Mouse (Mus musculus) midbrain, embryonic 10.5 days (tissue): ENCODE data around the gene Kcnmb1. TPM values are rescaled to one million over a fixed set of nuclear protein-coding genes. Genes with fewer than 3 reads are reported as not detected.

ENCODE experiments used
- DNase-seq: peaks from one replicate; pipeline ENCODE4 v3.0.0-alpha.2; 2017; ENCODE audit warnings: low spot score
- H3K27ac ChIP-seq: fragments of 300-500 bp; sonication (generic); replicated peaks from 2 replicates; pipeline ENCODE4 v1.5.1; 2016; ENCODE audit warnings: mild to moderate bottlenecking
- H3K27me3 ChIP-seq: fragments of 300-500 bp; sonication (generic); 2 replicates; pipeline ENCODE4 v1.6.1; 2016; ENCODE audit warnings: low read depth, mild to moderate bottlenecking; ENCODE audit not compliant: poor library complexity, severe bottlenecking
- H3K36me3 ChIP-seq: fragments of 300-500 bp; sonication (generic); 2 replicates; pipeline ENCODE4 v1.6.1; 2016; ENCODE audit warnings: mild to moderate bottlenecking, moderate library complexity
- H3K4me1 ChIP-seq: fragments of 300-500 bp; sonication (generic); 2 replicates; pipeline ENCODE4 v1.6.1; 2016
- H3K4me3 ChIP-seq: fragments of 300-500 bp; sonication (generic); 2 replicates; pipeline ENCODE4 v1.5.1; 2016; ENCODE audit warnings: mild to moderate bottlenecking, moderate library complexity
- H3K9me3 ChIP-seq: fragments of 300-500 bp; sonication (generic); replicated peaks from 2 replicates; pipeline ENCODE4 v1.6.1; 2016; ENCODE audit warnings: mild to moderate bottlenecking
- WGBS: fragments of 180-500 bp; shearing (Covaris S2); methylation state at CpG from one replicate; pipeline ENCODE4 v1.1.7; 2016; 5-methylcytosine and 5-hydroxymethylcytosine counted together
- polyA plus RNA-seq: library from polyadenylated mRNA; unstranded; fragments of >200 nt; fragmentation: Nextera tagmentation; extraction: Ambion mirVana; gene quantifications from 2 replicates; pipeline ENCODE4 v1.2.1, GENCODE M21; 2016

The Kcnmb1 gene
- polyA plus RNA-seq, 1 experiment from 2014 or later: 0.19 TPM

DNA sequence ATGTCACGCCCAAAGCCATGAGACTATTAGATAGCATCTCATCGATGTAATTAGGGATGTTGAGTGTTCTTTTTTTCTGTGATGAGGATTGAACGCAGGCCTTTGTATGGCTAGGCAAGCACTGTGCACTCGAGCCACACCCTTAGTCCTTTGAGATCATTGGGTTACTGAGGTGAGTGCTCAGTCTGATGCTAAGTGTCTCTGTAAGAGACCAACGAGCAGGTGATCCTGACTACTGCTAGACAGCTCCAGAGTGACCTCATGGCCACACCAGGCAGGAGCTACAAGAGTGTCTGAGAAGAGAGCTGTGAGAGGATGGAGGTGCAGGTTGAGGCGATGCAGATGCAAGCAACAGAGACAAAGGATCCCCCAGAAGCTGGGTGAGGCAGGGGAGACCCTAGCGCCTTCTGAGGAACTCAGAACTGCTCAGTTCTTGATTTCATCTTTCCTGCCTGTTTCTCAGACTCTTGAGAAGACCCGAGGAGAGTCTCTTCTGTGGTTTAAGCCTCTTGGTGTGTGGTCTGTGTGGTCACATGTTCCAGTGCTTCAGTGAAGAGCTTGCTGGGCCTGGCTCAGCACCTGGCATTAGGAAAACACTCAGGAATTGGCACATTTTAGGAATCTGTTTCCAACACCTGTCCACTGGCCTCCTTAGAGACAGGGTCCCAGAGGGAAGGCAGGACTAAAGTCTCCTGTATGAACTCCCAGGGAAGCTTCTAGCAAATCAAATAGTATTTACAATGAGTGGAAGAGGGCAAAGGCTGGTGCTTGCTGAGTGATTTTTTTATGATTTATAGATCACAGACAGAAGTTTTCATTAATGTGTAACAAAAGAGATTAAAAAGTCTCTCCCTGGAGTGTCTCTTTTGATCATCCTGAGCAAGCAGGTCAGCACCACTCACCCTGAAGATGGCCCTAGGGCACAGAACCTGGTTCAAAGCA, 10.9 kb upstream of the Kcnmb1 start:
- 87% methylated on average over 8 of the region's 8 CpGs for WGBS
- Histone ChIP-seq H3K27me3 (no peaks in the 10 kb centered on the region), H3K4me3 (no peak overlapping the region), H3K36me3 (no peaks in the 10 kb centered on the region), H3K4me1 (peaks cover 12% of the 10 kb centered on the region), H3K9me3 (no peaks in the 10 kb centered on the region), H3K27ac (no peak overlapping the region; the same call in 1 of the 2 replicates)
- DNase-seq: no peak

DNA sequence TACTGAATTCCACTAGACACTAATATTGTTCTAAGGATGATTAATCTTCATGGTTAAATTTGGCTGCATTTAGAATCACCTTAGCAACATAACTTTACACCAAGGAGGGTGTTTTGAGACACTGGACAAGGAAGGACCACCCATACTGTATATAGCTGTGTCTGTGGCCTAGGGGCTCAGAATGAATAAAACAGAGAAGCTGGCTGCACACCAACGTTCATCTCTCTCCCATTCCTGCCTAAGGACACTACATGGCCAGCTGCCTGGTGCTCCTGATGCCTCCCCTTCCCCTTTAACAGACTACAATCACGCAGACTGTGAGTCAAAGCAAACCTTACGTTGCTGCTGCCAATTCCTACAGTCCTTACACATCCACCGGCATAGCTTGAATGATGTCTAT, 6.8 kb upstream of the Kcnmb1 start:
- Histone ChIP-seq H3K4me3 (no peak overlapping the region), H3K36me3 (no peaks in the 10 kb centered on the region), H3K4me1 (peaks cover 11% of the 10 kb centered on the region), H3K27ac (no peak overlapping the region), H3K27me3 (no peaks in the 10 kb centered on the region), H3K9me3 (no peaks in the 10 kb centered on the region)
- DNase-seq: no peak
- 83% methylated on average over 4 of the region's 4 CpGs for WGBS

DNA sequence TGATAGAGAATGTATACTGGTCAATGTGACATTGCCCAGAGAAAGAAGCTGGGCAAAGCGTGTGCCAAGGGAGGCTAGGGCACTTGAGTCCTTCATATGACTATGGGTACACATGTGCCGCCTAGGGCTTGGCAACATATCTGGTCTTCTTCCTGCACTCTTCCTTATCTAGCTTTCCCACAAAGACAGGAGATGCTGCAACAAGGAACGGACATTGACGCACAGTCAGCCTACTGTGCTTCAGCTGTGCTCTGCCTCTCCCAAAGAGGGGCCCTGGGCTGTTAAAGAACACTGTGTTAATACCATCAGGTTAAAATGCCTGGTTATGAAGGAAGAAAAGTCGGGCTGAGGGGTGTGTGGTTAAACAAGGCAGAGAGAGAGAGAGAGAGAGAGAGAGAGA, 6.2 kb upstream of the Kcnmb1 start:
- Histone ChIP-seq H3K9me3 (no peaks in the 10 kb centered on the region), H3K36me3 (no peaks in the 10 kb centered on the region), H3K4me3 (no peak overlapping the region), H3K4me1 (peaks cover 5% of the 10 kb centered on the region; the same call in 1 of the 2 replicates), H3K27me3 (no peaks in the 10 kb centered on the region), H3K27ac (no peak overlapping the region)
- 84% methylated on average over 5 of the region's 5 CpGs for WGBS
- DNase-seq: no peak

DNA sequence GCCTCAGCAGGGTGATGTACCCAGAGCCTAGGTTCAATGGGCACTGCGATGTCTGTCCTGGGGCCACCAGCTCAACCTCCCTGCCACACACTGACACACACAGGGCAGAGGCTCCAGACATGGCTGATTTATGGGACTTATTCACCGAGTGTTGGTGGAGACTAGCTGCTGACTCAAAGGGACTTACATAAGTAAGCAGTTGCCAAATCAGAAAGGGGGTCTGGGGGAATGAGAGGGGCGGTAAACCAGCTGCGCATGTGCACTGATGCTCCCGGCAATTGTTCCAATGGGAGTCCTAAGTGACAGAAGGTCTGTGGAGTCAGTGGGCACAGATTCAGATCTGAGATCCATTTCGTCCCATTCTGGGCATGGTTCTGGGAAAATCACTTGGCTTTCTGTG, 5.2 kb upstream of the Kcnmb1 start:
- DNase-seq: no peak
- Histone ChIP-seq H3K27me3 (no peaks in the 10 kb centered on the region), H3K27ac (no peak overlapping the region), H3K9me3 (no peaks in the 10 kb centered on the region), H3K4me1 (no peaks in the 10 kb centered on the region), H3K4me3 (no peak overlapping the region), H3K36me3 (no peaks in the 10 kb centered on the region)
- WGBS: 91% methylated on average over 6 of the region's 6 CpGs

DNA sequence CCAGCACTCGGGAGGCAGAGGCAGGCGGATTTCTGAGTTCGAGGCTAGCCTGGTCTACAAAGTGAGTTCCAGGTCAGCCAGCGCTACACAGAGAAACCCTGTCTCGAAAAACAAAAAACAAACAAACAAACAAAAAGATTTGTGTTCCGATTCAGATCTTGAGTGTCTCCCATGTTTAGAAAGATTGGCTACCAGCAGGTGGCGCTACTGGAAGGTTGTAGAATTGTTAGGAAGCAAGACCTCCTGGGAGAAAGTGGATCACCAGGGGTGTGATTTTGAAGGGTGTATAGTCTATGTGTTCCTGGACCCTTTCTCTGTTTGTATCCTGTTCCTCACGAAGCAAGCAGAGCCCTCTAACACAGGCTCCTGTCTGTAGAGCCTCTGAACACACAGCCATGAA, 4.1 kb upstream of the Kcnmb1 start:
- 79% methylated on average over 8 of the region's 8 CpGs for WGBS
- Histone ChIP-seq H3K36me3 (no peaks in the 10 kb centered on the region), H3K4me1 (peaks cover 8% of the 10 kb centered on the region), H3K4me3 (no peak overlapping the region), H3K9me3 (no peaks in the 10 kb centered on the region), H3K27me3 (no peaks in the 10 kb centered on the region), H3K27ac (no peak overlapping the region)
- no peak for DNase-seq

DNA sequence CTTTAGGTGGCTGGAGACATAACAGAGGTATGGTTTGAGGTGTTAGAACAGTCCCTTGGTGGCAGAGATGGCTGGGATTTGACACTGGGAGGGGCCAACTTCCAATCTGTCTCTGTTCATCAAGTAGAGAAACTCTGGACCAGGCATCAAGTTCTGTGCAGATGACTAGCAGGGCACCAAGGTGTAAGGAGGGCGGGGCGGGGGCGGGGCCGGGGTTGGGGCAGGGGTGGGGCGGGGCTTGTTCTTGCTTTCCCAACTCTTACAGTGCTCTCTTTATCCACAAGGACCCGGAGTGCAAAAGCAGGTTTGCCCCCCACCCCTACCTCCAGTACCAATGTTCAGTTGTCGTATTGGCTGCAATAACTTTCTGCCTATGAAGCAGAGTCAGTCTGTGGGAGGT, 635 bp upstream of the Kcnmb1 start:
- no peaks in the 10 kb centered on the region for H3K36me3 ChIP-seq
- DNase-seq: no peak
- no peak overlapping the region for H3K27ac ChIP-seq
- WGBS: 53% methylated on average over 7 of the region's 7 CpGs
- H3K4me1 ChIP-seq: peaks cover 8% of the 10 kb centered on the region
- no peaks in the 10 kb centered on the region for H3K27me3 ChIP-seq
- H3K4me3 ChIP-seq: no peak overlapping the region
- no peaks in the 10 kb centered on the region for H3K9me3 ChIP-seq

DNA sequence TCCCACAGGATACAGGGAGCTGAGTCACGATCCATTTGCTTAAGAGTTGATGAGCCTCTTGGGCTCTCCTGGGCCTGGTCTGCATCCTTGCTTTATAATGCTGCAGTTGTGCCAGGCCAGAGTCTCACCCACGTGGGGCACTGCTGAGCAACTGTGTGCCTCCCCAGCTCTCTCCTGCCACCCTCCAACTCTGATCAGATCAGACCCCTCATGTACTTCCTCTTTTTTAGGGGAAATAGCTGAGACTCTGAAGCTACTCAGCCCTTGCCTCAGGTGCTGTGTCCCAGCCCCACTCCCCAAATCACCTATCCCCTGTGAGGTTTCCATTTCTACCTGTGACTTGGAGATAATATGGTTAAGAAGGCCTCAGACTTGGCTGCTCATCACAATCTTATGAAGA, 2.6 kb downstream of the Kcnmb1 start:
- H3K4me3 ChIP-seq: no peak overlapping the region
- no peak for DNase-seq
- no peaks in the 10 kb centered on the region for H3K9me3 ChIP-seq
- no peaks in the 10 kb centered on the region for H3K36me3 ChIP-seq
- H3K4me1 ChIP-seq: peaks cover 8% of the 10 kb centered on the region
- H3K27ac ChIP-seq: no peak overlapping the region
- 61% methylated on average over 2 of the region's 2 CpGs for WGBS
- H3K27me3 ChIP-seq: no peaks in the 10 kb centered on the region

DNA sequence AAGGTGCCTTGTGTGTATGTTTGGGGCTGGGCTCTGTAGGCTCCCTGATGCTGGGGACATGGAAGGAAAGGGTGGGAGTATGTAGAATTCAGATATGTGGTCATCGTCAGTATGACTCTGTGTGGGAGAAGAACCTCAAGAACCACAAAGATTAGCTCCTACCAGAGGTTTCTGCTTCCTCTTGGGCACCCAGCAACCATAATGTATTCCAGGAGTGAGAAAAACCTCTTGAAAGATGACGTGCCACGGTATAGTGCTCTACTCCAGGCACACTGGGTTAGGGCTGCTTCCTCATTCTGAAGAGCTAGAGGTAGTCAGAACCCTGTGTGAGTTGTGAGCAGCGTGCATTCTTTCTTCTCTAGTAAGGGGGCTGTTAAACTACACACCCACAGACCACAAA, 4.9 kb downstream of the Kcnmb1 start:
- Histone ChIP-seq H3K9me3 (no peaks in the 10 kb centered on the region), H3K27ac (no peak overlapping the region), H3K27me3 (no peaks in the 10 kb centered on the region), H3K4me1 (peaks cover 8% of the 10 kb centered on the region), H3K36me3 (no peaks in the 10 kb centered on the region), H3K4me3 (no peak overlapping the region)
- DNase-seq: no peak
- 67% methylated on average over 4 of the region's 4 CpGs for WGBS

DNA sequence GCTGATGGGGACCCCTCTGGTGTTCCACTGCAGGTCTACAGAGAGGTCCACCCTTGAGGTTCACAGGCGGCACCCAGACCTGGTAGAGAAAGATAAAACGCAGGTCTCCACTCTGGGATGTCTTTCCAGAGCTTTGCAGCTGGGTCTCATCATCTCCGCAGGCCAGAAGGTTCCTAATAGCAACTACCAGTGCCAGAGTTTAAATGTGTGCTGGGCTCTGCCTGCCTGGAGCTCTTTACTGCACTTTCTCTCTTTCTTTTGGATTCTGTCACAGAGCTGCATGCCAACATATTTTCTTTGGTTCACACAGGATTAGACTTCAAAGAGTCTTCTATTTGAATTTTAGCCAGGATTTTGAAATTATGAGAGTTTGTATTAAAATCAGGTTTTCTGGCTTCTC, 6.4 kb downstream of the Kcnmb1 start:
- no peaks in the 10 kb centered on the region for H3K9me3 ChIP-seq
- H3K36me3 ChIP-seq: no peaks in the 10 kb centered on the region
- H3K27ac ChIP-seq: no peak overlapping the region
- H3K27me3 ChIP-seq: no peaks in the 10 kb centered on the region
- WGBS: 80% methylated on average over 3 of the region's 3 CpGs
- H3K4me3 ChIP-seq: no peak overlapping the region
- no peak for DNase-seq
- no peaks in the 10 kb centered on the region for H3K4me1 ChIP-seq

DNA sequence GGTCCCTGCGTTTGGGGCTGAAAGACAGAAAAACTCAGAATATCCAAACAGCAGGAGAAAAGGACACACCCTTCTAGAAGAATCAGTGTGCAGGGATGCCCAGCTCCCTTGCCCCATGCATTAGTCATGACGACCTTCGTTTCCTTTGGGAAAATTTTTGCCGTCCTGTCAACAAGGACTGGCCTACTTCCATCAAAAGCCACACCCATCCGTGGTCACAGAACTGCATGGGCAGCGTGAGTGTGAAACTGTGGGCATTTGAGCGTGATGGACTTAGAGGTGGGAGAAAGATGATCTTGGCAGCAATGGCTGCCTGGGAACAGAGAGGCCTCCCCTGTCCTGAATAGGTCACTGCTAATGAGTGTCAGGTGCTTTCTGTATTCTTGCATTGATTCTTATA, 9.3 kb downstream of the Kcnmb1 start:
- Histone ChIP-seq H3K27ac (no peak overlapping the region), H3K4me1 (no peaks in the 10 kb centered on the region), H3K36me3 (no peaks in the 10 kb centered on the region), H3K9me3 (no peaks in the 10 kb centered on the region), H3K27me3 (no peaks in the 10 kb centered on the region), H3K4me3 (no peak overlapping the region)
- no peak for DNase-seq
- 86% methylated on average over 7 of the region's 7 CpGs for WGBS

DNA sequence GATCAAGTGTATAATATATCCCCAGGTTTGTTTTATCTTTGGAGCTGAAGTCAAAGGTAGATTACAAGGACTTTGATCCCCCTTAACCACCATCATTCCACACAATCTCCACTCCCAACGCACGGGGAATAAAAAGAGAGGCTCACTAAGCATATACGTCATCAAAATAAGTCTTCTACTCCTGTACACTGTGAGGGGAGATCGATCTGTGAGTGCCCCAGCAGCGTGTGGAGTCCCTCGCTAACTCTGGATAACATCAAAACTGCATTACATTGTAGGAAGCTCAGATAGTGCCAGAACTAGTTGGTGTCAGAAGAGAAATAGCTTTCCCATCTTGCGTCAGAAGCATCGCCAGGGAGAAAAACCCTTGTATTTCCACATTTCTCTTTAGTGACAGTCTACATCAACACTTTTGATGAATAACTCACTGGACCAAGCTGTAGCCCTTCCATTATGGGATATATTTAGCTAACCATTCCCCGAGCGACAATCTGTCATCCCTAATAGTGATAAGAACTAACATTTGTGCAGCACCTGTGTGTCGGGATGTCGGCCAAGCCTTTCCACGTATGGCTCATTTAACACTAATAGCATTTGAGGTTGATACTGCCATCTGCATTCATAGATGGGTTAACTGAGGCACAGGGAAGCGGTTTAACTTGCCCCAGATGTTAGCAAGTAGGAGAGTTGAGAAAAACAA, 11.7 kb downstream of the Kcnmb1 start:
- H3K9me3 ChIP-seq: no peaks in the 10 kb centered on the region
- no peaks in the 10 kb centered on the region for H3K27me3 ChIP-seq
- no peaks in the 10 kb centered on the region for H3K4me1 ChIP-seq
- WGBS: 94% methylated on average over 14 of the region's 14 CpGs
- H3K4me3 ChIP-seq: no peak overlapping the region
- DNase-seq: no peak
- H3K27ac ChIP-seq: no peak overlapping the region
- H3K36me3 ChIP-seq: no peaks in the 10 kb centered on the region

DNA sequence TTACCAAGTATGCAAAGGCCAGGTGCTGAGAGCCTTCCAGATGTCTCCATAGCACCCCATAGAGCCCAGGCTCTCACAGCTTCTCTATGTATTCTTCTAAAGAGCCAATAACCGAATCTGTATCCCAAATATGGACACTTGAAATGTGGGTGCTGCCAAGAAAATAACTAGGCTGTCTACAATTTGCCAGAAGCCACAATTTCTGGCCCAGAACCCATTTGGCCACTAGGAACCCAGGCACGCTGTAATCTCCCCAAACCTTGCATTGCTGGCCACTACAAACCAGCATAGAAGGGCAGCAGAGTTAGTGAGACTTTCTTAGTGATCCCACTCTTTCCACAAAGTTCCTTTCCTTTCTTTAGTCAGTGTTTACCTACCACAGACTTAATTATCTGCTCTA, 12.3 kb downstream of the Kcnmb1 start:
- H3K9me3 ChIP-seq: no peaks in the 10 kb centered on the region
- H3K4me1 ChIP-seq: no peaks in the 10 kb centered on the region
- H3K36me3 ChIP-seq: no peaks in the 10 kb centered on the region
- H3K4me3 ChIP-seq: no peak overlapping the region
- WGBS: 86% methylated on average over 2 of the region's 2 CpGs
- no peaks in the 10 kb centered on the region for H3K27me3 ChIP-seq
- DNase-seq: no peak
- H3K27ac ChIP-seq: no peak overlapping the region

DNA sequence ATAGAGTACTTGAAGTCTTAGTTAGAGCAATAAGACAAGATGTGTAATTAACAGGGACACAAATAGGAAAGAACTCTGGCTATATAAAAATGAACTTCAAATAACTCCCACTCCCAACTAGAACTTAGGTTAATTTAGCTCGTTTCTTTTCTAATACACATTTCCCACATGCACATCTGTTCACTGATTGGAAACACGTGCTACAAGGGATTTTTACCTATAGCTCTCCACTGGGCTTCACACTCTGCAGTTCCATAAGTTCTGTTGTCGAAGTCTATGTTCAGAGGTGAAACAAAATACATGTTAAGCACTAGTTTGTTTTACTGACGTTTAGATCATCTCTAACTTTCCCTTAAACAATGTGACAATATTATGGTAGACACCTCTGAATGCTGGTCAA, 17.3 kb downstream of the Kcnmb1 start:
- no peaks in the 10 kb centered on the region for H3K9me3 ChIP-seq
- DNase-seq: no peak
- 86% methylated on average over 4 of the region's 4 CpGs for WGBS
- no peak overlapping the region for H3K4me3 ChIP-seq
- no peaks in the 10 kb centered on the region for H3K36me3 ChIP-seq
- no peaks in the 10 kb centered on the region for H3K4me1 ChIP-seq
- H3K27me3 ChIP-seq: no peaks in the 10 kb centered on the region
- H3K27ac ChIP-seq: no peak overlapping the region
